Mouse (Mus musculus): ENCODE results near the gene Icam2.
"Not testable (repeated sequence)": the region's sequence is repeated elsewhere in the genome, so short reads cannot be mapped to it uniquely, and the experiment has no call there.

Icam2 gene

DNA sequence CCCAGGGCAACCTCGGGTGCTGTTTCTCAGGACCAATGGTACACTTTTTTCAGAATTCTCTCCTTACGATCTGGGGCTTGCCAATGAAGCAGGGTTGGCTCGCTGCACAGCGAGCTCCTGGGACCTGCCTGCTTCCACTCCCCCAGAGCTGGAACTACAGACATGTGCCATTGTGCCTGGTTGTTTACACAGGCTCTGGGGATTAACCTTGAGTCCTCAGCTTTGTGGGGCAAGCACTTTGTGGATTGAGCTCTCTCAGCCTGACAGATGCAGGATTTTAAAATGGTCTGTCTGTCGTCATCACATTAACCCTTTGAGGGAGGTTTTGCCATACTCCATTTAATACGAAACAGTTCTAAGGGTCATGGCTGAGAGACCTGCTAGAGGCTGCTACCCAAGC is 43.0 kb downstream of the Icam2 start:
- DNase-seq (ENCODE audit: low spot score), result no peak

DNA sequence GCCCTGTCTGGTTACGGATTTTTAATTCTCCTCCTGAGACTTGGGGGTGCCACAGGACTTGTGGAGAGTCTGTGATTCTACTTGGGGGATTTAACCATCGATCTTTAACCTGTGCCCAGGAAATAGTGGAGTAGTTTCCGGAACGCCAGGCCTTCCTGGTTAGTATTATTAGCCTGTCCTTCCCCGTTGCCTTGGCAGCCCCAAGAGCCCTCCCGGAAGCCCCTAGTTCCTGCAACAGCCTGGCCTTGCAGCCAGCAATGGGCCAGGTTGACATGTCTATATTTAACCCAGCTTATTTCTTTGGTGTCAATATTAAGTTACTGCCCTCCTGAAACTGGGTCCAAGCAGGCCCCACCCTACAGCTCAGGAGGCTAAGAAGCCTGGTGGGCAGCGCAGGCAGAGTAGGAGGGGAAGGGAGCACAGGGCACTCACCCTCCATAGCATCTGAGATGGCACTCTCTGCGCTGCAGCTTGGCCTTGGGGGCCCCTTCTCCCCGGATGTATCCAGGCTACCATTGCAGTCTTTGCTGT is 46.8 kb downstream of the Icam2 start:
- no peak for DNase-seq (ENCODE audit: low spot score)

DNA sequence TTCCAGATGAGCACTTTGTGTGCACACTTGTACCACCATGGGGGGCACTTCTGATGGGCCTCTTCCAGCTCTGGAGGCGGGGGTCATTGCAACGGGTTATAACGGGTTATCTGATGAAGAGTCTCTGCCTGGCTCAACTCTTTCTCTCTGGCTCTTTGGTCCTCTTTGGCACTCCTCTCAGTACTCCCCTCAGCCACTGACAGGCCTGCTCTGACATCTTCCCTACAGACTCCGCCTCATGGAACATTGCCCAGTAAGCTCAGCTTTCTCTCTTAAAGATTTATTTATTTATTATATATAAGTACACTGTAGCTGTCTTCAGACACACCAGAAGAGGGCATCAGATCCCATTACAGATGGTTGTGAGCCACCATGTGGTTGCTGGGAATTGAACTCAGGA is 48.6 kb downstream of the Icam2 start:
- not testable (repeated sequence) for DNase-seq (ENCODE audit: low spot score)

DNA sequence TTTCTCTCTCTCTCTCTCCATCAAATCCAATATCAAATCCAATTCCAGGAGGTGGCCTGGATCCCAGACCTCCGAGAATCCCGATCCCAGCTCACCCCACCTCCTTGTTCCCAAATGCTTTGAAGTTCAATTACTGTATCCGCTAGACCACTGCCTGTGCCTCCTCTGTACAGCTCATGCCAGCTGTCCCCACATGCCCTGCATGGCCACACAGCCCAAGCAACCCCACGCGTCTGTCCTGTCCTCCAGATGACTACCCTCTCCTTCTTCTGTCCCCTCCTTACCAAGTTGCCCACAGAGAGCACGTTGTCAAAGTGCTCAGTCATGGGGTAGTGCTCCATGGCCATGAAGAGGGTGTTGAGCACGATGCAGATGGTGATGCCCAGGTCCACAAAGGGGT is 49.0 kb downstream of the Icam2 start:
- no peak for DNase-seq (ENCODE audit: low spot score)

DNA sequence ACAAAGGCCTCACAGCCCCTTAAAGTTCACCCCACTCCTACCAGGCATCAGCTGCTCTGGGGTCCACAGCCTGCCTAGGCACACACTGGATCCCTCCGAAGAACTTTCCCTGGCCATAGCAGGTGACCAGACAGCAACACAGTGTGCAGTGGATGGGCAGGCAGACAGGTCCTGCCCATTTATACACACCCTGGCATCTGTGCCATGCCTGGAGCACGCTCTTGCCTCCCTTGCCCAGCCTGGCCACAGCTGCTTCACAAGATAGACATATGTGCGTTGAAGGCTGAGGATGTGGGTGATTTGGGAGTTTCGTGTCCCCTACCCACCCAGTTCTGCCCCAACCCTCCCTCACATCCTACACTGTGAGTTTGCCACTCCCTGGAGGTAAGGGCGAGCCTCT is 49.8 kb downstream of the Icam2 start:
- DNase-seq (ENCODE audit: low spot score), result no peak

DNA sequence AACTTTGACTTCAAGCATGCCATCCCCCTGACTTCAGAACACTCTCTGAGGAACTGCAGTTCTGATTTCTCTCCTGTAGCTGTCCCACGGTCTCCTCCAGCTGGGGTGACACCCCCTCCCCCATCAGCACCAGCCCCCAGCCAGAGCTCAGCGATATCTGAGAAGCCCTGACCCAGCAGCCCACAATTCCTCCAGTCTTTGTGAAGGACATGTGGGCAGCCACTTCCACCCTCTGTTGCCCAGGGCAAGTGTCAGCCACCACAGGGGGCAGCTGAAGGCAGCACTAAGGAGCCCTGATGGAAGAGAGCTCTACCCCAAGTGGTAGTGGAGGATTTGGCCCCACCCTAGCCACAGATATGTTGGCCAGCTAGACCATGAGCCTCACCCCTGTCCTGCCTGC is 53.8 kb downstream of the Icam2 start:
- no peak for DNase-seq (ENCODE audit: low spot score)

DNA sequence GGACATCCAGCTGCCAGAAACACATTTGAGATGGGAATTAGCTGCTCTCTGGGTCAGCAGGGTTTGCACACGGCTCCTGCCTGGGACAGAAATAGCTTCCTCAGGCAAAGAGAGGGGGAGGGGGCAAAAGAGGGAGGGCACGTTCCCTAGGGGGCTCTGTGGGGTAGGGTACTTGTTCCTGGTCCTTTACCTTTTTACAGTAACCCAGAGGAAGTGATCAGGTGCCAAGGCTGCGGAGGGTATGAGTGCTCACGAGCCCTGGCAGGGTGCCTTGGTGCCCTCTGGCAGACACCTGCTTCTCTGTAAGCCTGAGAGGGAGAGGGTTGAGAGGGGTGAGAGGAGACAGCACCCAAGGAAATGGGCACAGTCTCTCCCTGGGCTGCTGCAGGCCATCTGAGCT is 55.4 kb downstream of the Icam2 start:
- no peak for DNase-seq (ENCODE audit: low spot score)

DNA sequence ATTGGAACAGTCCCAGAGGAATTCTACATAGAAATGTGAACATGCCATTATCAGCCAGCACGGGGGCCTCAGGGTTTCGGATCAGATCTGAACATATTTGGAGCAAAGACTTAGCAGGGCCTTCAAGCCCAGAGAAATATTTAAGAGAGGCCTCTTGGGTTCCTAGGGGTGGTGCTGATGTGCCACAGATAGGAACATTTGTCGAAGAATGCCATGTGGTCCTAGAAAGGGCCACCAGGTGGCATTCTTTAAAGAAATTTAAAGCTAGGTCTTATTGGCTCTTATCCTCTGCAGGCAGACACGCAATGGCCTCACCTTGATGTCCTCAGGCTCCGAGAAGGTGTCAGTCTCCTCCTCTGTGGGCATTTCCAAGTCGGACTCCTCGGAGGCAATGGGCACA is 58.2 kb downstream of the Icam2 start:
- no peak for DNase-seq (ENCODE audit: low spot score)

DNA sequence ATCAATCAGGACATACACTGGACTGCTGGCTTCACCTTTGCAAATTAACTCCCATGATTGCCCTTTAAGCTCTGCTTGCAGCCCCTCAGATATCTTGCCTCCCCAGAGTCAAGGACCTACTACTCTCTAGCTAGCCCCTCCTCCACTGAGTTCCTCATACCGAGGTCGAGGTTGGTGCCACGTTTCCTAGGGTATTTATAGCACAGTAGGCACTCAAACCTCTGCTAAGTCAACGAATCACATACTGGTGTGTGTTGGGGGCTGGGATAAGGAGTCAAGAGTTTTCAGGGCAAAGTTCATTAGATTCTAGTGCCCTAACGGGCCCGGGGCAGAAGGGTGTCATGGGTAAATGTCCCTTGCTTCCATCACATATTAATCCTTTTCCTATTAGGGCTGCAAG is 58.7 kb downstream of the Icam2 start:
- no peak for DNase-seq (ENCODE audit: low spot score)

DNA sequence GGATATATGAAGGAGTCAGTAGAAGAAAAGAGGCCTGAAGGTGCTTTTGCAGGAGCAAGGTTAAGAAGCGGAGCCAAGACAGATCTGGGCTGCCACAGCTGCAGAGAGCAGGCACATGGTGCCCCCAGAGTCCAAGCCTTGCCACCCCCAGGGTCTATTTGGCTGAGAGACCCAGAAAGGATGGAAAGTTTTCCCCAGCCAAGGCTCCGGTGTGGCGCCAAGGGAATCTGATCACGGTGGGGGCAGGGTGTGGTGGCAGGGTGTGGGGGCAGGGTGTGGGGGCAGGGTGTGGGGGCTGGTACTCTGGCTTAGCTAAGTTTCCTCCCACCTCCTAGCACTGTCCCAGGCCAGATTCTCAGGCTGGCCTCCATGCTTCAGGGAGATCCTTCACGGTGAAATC is 59.4 kb downstream of the Icam2 start:
- DNase-seq (ENCODE audit: low spot score), result no peak
